11 mouse cellular contexts compared by ENCODE assay signal in genomic region chr10:86023149-86023548, GRCm38 (mm10). TPM values are rescaled to one million over a fixed set of nuclear protein-coding genes. Genes with fewer than 3 reads are reported as not detected.
A peak's percentile ranks its signal among the peaks of the same experiment; 100 is the strongest.
DNase-seq lines count a peak whose midpoint lies in the region; ATAC-seq and TF ChIP-seq lines count a peak whose summit lies in the region.
"Had no signal": no experiment of that assay in that cellular context is flagged by ENCODE, and none has a peak within 500 bp of the region (broad histone marks: within the 10 kb centered on the region; RNA-seq: fewer than 3 reads in every experiment).

No protein-coding gene starts in this region.

- H3K27me3 ChIP-seq in heart, embryonic 16.5 days (ENCODE audit: control insufficient read depth, insufficient read depth, low read length) = no peaks in the 10 kb centered on the region
- no peaks in the 10 kb centered on the region for H3K27me3 ChIP-seq in ES-Bruce4 (ENCODE audit: control insufficient read depth, insufficient read depth, low read length, poor library complexity, severe bottlenecking)
- H3K27me3 ChIP-seq in embryonic facial prominence, embryonic 13.5 days = no peaks in the 10 kb centered on the region
- no peaks in the 10 kb centered on the region for H3K27me3 ChIP-seq in liver, embryonic 13.5 days

- no peak overlapping the region for H3K9ac ChIP-seq in heart, embryonic 16.5 days (ENCODE audit: low read length)
- no peak overlapping the region; the same call in 1 of the 2 replicates for H3K9ac ChIP-seq in ES-Bruce4 (ENCODE audit: low read depth, poor library complexity, severe bottlenecking)
- H3K9ac ChIP-seq in embryonic facial prominence, embryonic 13.5 days = no peak overlapping the region
- peak overlapping the region; percentile 94 for H3K9ac ChIP-seq in liver, embryonic 13.5 days

- TF ChIP-seq CTCF in ES-Bruce4 (IDR thresholded peaks at IDR 0.05; ENCODE audit: low read depth, low read length) = no peak

- H3K4me1 ChIP-seq in heart, embryonic 16.5 days (ENCODE audit: control insufficient read depth, insufficient read depth, low read length) = peaks cover 3% of the 10 kb centered on the region; the same call in 1 of the 2 replicates
- H3K4me1 ChIP-seq in ES-Bruce4 (ENCODE audit: control insufficient read depth, insufficient read depth, low read length) = peaks cover 6% of the 10 kb centered on the region
- H3K4me1 ChIP-seq in embryonic facial prominence, embryonic 13.5 days = peaks cover 5% of the 10 kb centered on the region
- H3K4me1 ChIP-seq in liver, embryonic 13.5 days (replicated peaks) = peaks cover 56% of the 10 kb centered on the region

- no peak overlapping the region for H3K27ac ChIP-seq in heart, embryonic 16.5 days (ENCODE audit: low read length)
- H3K27ac ChIP-seq in ES-Bruce4 (ENCODE audit: insufficient read depth, low read length) = no peak overlapping the region
- no peak overlapping the region for H3K27ac ChIP-seq in embryonic facial prominence, embryonic 13.5 days
- H3K27ac ChIP-seq in liver, embryonic 13.5 days = peak overlapping the region; percentile 98

- peak overlapping the region; percentile 63; the same call in 1 of the 2 replicates for H3K4me3 ChIP-seq in heart, embryonic 16.5 days (ENCODE audit: low read length)
- H3K4me3 ChIP-seq in ES-Bruce4 (ENCODE audit: low read depth, low read length) = peak overlapping the region; percentile 33; the same call in 1 of the 2 replicates
- peak overlapping the region; percentile 93; the same call in 1 of the 2 replicates for H3K4me3 ChIP-seq in embryonic facial prominence, embryonic 13.5 days
- H3K4me3 ChIP-seq in liver, embryonic 13.5 days (replicated peaks) = peak overlapping the region; percentile 88

- intact Hi-C loops in heart, postnatal 25 days (cut with DNase I) = loop anchor here (5.0 kb wide), 1 partner anchor 274 kb away; no protein-coding TSS in a partner anchor

- DNase-seq in heart, postnatal 25 days (ENCODE audit: low spot score) = no peak
- no peak for DNase-seq in liver, embryonic 13.5 days
- no peak for DNase-seq in layer of hippocampus, adult 8-10 months (ENCODE audit: low spot score in 2 of 2)
- no peak for DNase-seq in embryo, embryonic 11 days
- DNase-seq in gastrocnemius, adult 8-10 months (ENCODE audit: low spot score in 2 of 2) = no peak
- DNase-seq: heart, postnatal 10 days had no signal

- no peaks in the 10 kb centered on the region for H3K9me3 ChIP-seq in heart, embryonic 16.5 days (replicated peaks; ENCODE audit: control insufficient read depth, low read length)
- H3K9me3 ChIP-seq in ES-Bruce4 (replicated peaks; ENCODE audit: control insufficient read depth, insufficient read depth, low read length, poor library complexity, severe bottlenecking) = no peaks in the 10 kb centered on the region
- no peaks in the 10 kb centered on the region for H3K9me3 ChIP-seq in embryonic facial prominence, embryonic 13.5 days
- H3K9me3 ChIP-seq in liver, embryonic 13.5 days (replicated peaks) = no peaks in the 10 kb centered on the region

- H3K36me3 ChIP-seq in heart, embryonic 16.5 days (ENCODE audit: control insufficient read depth, insufficient read depth) = no peaks in the 10 kb centered on the region
- peaks cover 5% of the 10 kb centered on the region; the same call in 1 of the 2 replicates for H3K36me3 ChIP-seq in ES-Bruce4 (ENCODE audit: control insufficient read depth, insufficient read depth, low read length, poor library complexity, severe bottlenecking)
- H3K36me3 ChIP-seq in embryonic facial prominence, embryonic 13.5 days = no peaks in the 10 kb centered on the region
- H3K36me3 ChIP-seq in liver, embryonic 13.5 days = peaks cover 22% of the 10 kb centered on the region

- TF ChIP-seq EP300 in ES-Bruce4 (IDR thresholded peaks at IDR 0.05; ENCODE audit: insufficient read depth, low read depth, low read length) = no peak

- peak overlapping the region; percentile 71 for H3K4me2 ChIP-seq in heart, embryonic 16.5 days (ENCODE audit: low read depth, low read length)
- H3K4me2 ChIP-seq in embryonic facial prominence, embryonic 13.5 days = peak overlapping the region; percentile 77
- peak overlapping the region; percentile 78 for H3K4me2 ChIP-seq in liver, embryonic 13.5 days

- no peak for ATAC-seq in heart, embryonic 16.5 days (replicated peaks; ENCODE audit: extremely low read depth, insufficient read depth, low FRiP score)
- no peak for ATAC-seq in embryonic facial prominence, embryonic 13.5 days (ENCODE audit: insufficient number of reproducible peaks, insufficient read depth, low FRiP score, low TSS enrichment, low read depth)
- no peak for ATAC-seq in liver, embryonic 13.5 days (ENCODE audit: low read depth)

- TF ChIP-seq POLR2A in ES-Bruce4 (IDR thresholded peaks at IDR 0.05; ENCODE audit: insufficient read depth, low read length) = no peak

RNA-seq across cellular contexts. Expression of gene Fbxo7, which starts 1.4 kb away (rescaled TPM):
- polyA plus RNA-seq in heart, embryonic 16.5 days (2015; fragmentation: Nextera tagmentation; extraction: Ambion mirVana) = 20.9 and 24.2 TPM in 2 replicates
- 10 to 100 TPM; 12.3 to 15.4 TPM for total RNA-seq in heart, postnatal 25 days (2021)
- 20.5 and 22.2 TPM in 2 replicates for polyA plus RNA-seq in ES-Bruce4 (2011; ENCODE audit: insufficient read depth, insufficient read length, low read depth, missing spikeins)
- polyA plus RNA-seq in embryonic facial prominence, embryonic 13.5 days (2015; fragmentation: Nextera tagmentation; extraction: Ambion mirVana) = 25.4 and 29.2 TPM in 2 replicates
- polyA plus RNA-seq in liver, embryonic 13.5 days (2015; fragmentation: Nextera tagmentation; extraction: Ambion mirVana) = 69.0 and 74.3 TPM in 2 replicates
- total RNA-seq in layer of hippocampus, adult 8-10 months (2022) = 10 to 100 TPM; 26.1 to 31.1 (median 27.1) TPM
- total RNA-seq in gastrocnemius, adult 8-10 months (2022) = 10 to 100 TPM in 2 of 4 experiments, 1 to 10 TPM in 2; 9.4 to 11.9 (median 10.1) TPM

RNA-seq across cellular contexts. Expression of gene Bpifc, which starts 11.5 kb away (rescaled TPM):
- 0.28 and 0.31 TPM in 2 replicates for polyA plus RNA-seq in heart, embryonic 16.5 days (2015; fragmentation: Nextera tagmentation; extraction: Ambion mirVana)
- not detected for total RNA-seq in heart, postnatal 25 days (2021)
- polyA plus RNA-seq in ES-Bruce4 (2011; ENCODE audit: insufficient read depth, insufficient read length, low read depth, missing spikeins) = not detected in 2 replicates
- polyA plus RNA-seq in embryonic facial prominence, embryonic 13.5 days (2015; fragmentation: Nextera tagmentation; extraction: Ambion mirVana) = 0.22 and 0.52 TPM in 2 replicates
- not detected in 2 replicates for polyA plus RNA-seq in liver, embryonic 13.5 days (2015; fragmentation: Nextera tagmentation; extraction: Ambion mirVana)
- under 1 TPM in 1 of 4 experiments, not detected in 3; 0.16 TPM for total RNA-seq in layer of hippocampus, adult 8-10 months (2022)
- total RNA-seq in gastrocnemius, adult 8-10 months (2022) = not detected
- total RNA-seq: heart, postnatal 10 days; left cerebral cortex, postnatal 25 days had no signal
- polyA plus RNA-seq: spleen, adult 2 months had no signal

Comparison
In these comparisons a context has a peak if more than half of its experiments do, and no peak if none do; other contexts are left out.
1. H3K4me3 ChIP-seq: peak in every context shown above with its lines; median percentile 93 in embryonic facial prominence, embryonic 13.5 days; 88 in liver, embryonic 13.5 days; 63 in heart, embryonic 16.5 days; 33 in ES-Bruce4.